Mouse (Mus musculus) monocyte, adult 2 months (primary cell): ENCODE results near the gene Nr1h4.
"Not testable (repeated sequence)": the region's sequence is repeated elsewhere in the genome, so short reads cannot be mapped to it uniquely, and the experiment has no call there.

Source experiments
- DNase-seq, 2 experiments: peaks; one replicate each; pipeline ENCODE4 v3.0.0; 2022; ENCODE audit warnings: low spot score in 2 of 2, low read depth in 1 of 2

Gene Nr1h4

DNA sequence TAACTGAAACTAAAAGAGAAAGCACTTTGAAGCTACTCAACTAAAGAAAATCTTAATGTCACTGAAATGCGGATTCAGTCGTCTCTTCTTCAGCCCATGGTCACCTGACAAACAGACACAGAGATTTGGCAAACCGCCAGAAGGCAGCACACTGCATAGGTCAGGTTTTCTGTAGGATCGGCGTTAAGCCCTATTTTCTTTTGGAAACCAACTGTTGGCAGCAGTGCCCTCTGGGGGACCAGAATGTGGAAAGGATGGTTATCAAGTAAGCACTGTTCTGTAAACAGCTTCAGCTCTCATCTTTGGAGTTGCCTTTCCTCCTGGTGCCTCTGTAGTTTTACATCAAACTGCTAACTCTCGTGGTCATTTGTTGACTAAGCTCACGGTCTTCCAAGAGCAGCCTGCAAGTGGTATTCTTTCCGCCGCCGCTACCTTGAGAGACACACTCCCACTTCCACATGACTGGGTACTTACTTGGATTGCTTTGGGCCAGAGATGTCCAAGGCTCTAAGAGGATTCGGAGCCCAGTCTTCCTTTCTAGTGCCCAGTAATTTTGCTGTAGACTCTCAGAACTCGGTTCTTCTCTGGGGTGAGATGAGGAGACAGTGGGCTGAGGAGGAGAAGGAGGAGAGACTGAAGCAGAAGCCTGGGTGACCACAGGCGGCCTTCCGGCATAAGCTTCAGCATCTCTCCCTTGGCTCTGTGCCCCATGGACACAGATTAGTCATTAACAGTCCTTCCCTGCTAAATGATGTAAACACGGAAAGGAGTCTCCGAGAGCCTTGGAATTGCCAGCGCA is at the start of gene Nr1h4:
TSS of gene Nr1h4 (minus strand) at position 657 of the 799 bp plus-strand sequence.
- DNase-seq: no peak

DNA sequence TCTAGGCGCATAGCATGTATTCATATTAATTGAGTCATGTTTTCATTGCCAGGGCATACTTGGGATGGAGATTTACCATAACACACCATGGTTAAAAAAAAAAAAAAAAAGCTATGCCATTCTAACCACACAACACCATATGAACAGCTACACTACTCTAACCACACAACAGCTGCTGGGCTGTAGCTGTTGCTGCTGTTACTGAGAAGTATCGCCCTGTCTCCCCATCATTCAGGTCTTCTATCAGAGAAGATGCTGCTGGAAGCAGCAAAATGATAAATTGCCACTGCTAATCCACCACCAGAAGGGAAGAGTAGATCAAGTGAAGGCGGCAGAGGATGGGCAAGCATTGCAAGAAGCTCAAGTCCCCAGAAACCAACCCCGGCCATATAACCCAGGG is 45.4 kb upstream of the Nr1h4 start:
- no peak for DNase-seq

DNA sequence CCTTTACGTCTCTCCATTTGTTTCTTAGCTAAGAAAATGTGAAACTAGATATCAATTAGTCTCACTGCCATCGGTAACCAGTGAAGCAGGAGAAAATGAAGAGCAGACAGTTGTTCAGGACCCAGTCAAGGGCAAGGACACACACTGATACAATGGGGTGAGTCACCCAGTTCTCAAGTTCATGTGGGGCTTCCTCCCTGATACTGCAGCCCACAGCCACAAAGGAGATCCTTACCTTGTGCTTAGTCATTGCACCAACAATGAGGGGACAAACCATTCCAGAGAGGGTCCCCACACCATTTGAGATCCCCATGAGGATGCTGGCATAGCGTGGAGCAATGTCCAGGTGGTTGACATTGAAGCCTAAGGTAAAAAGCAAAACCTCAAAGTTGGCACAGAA is 44.3 kb upstream of the Nr1h4 start:
- no peak for DNase-seq

DNA sequence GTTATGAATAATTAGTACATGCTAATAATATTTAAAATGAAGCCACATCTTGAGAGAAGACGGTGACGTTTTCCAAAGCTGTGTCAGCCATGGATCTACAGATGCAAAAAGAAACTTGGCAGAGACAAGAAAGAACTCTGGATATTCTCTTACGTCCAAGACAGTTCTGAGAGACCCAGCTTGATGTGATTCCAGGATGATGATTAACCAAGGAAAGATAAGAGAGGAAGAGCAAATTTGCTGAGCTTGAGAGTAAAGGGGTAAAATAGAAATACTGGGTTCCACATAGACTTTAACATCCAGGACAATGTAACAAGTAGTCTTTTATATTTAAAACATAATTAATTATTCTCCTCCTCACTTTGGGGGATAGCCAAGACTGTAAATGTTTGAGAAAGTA is 40.0 kb upstream of the Nr1h4 start:
- no peak for DNase-seq

DNA sequence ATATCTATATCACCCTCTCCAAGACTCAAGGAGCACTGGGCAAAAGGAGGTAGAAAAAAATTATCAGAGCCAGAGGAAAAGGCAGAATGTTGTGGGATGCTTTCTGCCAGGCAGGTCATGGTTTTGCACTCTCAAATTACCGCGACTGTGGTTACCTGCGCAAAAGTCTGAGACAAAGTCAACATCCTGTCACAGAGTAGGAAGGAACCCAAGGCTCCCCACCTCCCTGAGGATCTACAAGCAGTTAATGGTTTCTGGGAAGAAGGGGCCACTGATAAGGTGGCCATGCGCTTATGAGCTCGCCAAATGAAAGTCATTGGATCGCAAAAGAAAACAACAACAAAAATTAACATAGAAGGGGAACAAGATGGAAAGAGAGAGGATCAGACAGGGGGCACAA is 39.6 kb upstream of the Nr1h4 start:
- DNase-seq: no peak

DNA sequence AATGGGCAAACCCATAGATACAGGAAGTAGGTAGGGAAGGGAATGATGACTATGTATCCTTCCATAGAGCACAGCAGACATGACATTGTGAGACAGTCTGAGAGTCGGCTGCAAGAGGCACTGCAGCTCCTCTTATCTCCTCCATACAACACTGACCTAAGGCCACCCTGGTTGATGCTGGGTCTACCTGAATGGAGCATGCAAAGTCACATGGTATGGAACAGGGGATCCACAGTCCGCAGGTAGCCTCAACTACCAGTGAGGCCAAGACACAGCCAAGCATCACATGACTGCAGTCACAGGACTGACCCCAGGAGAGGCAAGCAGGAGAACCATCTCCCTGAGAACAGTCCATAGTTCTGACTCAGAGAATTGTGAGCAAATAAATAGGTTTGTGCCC is 34.0 kb upstream of the Nr1h4 start:
- DNase-seq: no peak

DNA sequence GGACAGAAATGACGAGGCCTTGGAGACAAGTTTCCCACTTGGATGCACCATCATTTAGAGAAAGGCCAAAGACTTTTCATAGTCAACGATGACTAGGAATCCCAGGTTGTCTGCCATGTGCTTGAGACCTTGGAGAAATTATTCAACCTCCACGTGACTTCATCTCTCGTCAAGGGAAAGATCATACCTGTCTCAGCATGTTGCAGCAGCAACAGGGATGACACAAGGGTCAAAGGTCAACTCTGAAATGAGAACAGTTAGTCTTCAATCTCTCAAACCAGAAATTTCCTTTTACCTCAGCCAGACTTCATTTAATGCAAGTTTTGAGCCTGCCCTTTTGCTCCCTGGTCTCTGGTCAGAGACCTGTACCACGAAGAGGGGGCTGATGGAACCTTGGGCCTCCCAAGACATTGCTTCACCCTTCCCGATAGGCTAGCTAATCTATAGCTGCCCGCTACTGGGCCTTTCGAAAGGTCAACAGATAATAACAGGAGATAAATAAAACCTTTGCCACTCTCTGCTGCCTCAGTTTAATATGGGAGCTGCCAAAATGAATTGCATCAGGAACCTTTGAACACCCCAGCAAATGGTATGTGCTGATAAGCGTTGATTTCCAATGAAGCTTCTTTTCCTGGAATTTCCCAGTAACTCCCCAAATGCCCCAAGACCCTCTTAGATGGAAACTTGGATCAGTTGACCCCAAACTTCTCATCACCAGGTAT is 32.1 kb upstream of the Nr1h4 start:
- DNase-seq: no peak

DNA sequence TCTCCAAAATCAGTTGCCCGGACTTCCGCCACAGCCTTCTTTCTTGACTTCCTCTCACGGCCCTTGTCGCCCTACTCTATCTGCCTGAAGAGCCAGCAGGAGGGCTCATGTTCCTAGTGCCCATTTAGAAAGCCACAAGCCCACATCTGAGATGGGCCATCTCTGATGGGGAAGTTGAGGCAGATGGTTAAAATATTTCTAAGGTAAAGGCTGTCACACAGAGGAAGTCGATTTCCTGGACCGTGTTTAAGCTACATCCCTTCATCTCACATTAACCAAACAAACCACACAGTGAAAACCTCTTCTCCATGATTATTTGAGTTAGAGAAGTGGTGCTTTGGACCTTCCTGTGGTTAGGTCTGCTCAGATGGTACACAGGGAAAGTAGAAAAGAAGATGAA is 28.7 kb upstream of the Nr1h4 start:
- no peak for DNase-seq

DNA sequence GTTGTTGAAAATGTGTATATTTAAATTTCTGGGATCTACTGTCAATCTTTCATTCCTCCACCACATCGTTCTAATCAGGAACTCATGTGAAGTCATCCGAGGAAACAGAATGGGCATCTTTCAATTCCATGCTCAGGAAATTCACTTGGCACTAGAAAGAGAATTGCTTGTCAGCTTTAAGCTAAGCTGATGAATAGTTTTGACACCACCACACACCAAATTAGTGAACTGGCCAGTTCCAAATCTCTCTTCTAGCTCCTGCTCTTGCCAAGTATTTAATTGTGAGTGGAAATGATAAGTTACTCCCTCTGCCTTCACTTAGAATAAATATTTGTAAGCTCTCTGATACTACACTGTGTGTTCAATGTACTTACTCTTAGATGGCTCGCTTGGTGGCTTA is 26.0 kb upstream of the Nr1h4 start:
- DNase-seq: no peak

DNA sequence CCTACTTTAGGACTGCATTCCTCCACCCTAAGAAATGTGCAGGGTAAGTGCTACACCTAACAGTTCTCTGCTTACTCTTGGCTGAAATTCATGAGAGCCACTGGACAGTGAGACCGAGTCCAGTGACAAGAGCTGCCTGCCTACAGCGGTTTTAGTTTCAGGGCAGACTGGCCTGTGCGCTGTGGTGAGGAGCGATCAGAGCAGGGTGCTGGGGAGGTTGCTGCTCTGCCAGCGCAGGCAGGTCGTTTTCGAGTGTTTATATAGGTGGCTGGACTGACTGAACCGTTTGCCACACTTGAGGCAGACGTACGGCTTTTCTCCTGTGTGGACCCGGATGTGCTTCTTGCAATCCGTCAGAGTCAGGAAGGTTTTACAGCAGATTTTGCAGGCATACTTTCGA is 21.5 kb upstream of the Nr1h4 start:
- DNase-seq: not testable (repeated sequence)

DNA sequence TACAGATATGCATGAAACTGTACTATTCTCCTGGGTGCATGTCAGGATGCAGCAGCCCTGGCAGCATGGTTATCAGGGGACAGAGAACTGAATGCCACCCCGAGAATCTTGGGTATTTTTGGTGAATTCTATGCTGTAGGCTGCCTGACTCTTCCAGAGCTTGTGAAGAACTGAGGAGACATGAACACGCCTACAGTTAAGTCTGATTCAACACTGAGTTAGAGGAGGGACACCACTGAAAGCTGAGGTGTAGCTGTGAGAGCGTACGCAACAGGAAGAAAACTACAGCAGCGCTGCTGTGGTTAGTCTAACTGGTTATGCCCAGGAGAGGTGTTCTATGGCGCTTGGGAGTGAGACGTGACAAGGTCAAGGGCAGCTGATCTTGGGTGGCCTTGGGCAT is 20.5 kb upstream of the Nr1h4 start:
- not testable (repeated sequence) for DNase-seq

DNA sequence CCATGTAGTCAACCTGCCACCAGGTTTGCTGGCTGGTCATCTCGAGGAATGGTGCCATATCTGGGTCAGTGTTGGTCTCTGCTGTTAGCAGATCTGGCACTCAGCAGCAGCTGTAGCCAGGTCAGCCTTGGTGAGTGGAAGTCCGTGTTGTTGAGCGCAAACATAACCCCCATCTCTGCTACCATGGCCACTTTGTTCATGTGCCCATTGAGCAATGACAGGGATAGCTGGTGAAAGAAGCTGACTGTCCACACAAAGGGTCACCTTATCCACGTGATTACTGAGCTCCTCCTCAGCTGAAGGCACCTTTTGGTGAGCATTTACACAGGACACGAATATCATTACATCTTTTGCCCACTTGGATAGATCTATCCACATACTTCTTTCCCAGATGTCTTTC is 19.6 kb upstream of the Nr1h4 start:
- DNase-seq: no peak

DNA sequence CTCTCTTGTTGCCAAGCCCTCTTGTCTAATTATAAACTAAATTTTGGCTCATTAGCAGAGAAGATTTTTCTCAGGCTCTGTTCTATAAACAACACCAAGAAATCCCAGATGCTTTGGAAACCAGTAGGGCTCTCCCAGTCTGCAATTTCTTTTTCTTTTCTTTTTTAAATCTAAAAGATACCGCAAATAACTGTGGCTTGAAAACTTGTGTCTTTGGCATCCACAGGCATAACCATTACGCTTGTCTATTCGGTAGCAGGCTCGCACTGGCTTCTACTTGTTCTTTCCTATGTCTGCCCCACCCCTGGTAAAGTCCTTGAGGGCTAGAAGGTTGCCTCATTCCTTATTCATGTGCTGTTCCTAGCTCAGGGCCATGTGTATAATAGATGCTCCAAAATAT is 18.3 kb upstream of the Nr1h4 start:
- DNase-seq: no peak

DNA sequence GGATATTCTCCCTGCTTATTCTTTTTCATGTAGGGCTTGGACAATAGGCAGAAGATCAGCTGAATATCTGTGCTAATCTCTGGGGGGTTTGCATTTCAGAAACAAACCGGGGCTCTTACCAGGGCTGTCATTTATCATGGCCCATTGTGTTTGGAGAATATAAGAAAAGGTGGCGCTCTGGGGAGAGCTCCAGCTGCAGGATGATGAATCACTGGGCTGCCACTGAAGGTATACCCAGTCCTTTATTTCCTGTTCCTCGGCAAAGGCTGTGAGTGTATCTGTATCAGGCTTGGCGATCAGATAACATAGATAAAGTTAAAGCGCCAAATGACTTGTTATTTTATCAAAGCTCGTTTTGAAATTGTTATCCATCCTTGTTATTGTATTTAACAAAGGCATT is 14.6 kb upstream of the Nr1h4 start:
- DNase-seq: no peak

DNA sequence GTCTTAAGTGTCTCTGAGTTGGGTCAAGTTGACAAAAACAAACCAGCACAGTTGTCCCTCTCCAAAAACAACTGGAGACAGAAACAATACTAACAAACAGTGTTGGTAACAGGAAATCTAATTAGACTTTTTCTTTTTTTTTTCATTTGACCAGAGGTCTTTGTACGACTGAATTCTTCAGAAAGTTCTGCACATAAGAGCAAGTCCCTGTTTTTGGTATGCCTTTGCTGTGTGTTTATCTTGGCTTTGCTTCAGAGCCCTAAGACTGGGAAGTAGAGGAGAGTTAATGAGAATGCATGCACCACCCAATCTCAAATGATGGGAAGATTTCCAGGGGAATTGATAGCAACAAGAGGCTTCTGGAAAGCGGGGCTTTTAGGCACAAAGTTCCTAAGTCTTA is 13.6 kb upstream of the Nr1h4 start:
- DNase-seq: no peak

DNA sequence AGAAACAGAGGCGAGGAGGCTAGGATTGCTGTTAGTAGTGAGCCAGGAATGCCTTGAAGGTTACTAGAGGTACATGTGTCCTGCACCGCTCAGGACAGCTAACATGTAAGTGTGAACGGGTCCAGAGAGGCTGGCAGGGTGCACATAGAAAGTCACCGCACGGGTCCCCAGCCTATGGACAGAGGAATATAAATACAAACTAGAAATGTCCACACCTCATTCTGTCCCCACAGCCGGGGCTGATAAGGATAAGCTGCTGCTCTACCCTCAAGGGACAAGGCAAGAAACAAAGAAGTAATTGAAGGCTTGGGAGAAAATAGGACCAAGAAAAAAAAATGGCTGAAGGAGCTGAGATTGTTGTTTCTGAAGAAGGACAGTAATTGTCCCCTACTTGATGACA is 10.5 kb upstream of the Nr1h4 start:
- DNase-seq: no peak

DNA sequence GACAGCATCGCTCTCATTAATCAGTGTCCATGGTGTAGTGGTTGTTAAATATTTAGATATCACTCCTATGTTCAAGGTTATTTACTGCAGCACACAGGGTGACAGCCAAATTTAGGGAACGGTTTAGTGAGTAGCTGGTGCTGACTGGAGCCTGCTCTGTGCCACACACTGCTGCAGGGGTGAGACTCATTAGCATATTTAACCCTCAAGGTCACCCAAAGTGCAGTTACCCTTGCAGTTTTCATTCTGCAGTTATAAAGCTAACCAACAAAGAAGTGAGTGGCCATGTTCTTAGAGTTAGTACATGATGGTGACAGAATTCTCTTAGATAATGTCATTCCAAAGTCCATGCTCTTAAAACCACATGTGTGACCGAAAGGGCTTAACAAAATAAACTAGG is 8.9 kb upstream of the Nr1h4 start:
- no peak for DNase-seq

DNA sequence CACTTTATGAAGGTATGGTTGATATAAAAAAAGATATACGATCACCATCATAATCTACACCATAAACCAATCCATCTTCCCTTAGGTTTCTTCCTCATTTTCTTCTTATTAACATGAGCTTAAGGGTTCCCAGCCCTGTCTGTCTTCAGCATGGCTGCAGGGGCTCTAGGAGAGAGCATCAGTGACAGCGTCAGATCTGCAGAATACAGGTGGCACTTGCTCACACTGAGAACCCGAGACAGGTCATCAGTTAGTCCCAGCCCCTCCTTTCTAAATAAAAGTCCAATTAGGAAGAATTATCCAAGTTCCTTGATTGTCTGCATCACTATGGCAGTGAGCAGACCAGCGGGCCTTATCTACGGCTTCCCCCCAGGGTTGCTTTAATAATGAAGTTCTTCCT is 934 bp downstream of the Nr1h4 start:
- DNase-seq: no peak

DNA sequence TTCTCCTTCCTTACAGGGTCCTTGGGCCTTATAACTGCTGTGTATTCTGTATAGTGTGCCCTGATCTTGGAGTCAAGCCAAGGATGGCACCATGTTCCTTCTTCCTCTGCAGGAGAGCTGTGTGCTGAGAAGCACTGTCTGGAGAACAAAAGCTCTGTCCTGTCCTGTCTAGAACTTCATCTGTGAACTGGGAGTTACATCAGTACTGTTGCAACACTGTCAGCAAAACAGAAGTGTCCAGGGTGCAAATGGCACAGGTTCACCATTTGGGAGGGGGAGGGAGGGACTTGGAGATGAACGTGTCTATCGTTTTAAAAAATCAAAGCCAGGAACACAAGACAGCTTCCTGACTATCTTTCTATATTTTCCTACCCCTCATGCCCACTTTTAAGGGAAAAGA is 1.4 kb downstream of the Nr1h4 start:
- DNase-seq: no peak

DNA sequence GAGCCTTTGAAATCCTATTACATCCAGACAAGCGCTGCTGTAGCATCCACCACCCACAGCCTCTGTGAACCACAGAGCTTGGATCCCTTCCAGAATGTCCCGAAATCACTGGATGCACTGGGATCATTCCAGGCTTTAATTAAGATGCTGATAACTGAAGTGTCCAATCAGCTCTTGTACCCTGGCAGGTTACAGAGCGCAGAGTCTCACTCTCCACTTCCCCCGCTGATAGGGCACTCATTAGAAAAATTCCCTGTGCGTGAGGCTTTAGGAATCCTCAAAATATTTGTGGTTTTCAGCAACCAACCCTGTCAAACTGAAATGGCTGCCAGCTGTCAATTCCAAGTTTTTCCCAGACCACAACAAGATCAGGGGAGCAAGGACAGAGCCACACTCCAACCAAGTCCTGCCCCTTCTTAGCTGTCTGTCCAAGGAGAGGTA is 2.2 kb downstream of the Nr1h4 start:
- no peak for DNase-seq

DNA sequence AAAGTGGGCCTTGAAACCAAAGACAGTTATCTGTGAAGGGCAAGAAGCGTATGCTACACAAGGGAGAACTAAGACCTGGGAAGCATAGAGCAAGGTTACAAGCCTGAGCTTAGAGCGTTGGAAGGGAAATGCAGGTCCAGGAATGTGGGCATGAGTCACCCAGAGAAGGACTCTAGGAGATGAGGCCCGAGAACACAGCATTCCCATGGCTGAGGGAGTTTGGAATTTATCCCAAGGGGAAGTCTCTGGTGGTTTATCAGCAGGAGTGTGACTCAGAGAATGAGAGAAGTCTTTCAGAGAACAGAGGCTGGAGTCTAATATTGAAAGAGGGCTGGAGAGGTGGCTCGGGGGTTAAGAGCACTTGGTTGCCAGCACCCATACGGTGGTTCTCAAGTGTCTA is 6.3 kb downstream of the Nr1h4 start:
- DNase-seq: no peak

DNA sequence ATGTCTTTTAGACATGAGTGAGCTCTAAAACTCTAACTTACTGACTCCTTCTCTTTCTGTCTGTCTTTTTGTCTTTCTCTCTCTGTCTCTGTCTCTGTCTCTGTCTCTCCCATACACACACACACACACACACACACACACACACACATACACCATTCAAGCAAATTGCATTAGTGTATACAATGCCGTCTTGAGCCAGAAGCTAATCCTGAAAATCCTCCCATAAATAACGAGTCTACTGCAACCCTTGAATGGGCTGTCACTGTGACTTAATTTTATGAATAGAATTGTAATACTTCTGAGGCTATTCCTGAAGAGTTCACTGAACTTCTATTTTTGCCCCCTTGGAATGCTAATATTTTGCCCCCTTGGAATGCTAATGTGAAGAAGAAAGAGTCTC is 7.6 kb downstream of the Nr1h4 start:
- no peak for DNase-seq

DNA sequence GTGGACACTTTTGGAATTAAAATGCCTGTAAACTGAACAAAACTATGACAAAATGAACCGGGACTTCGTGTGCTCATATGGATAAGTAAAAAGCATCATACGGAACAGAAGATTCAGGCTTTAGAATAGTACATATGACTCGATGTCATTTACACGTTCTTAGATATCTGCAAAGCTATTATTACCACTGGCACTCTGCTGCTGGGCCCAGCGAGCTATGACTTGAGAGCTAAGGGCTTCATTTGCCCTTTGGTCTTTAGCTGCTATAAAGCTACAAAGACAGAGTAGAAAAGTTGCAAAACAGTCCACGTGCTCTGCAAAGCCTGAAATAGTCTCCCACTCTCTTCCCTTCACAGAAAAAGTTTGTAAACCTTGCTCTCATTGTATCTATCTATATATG is 10.9 kb downstream of the Nr1h4 start:
- no peak for DNase-seq
